Mouse (Mus musculus): ENCODE measurements around the gene Mob2. TPM values are rescaled to one million over a fixed set of nuclear protein-coding genes. Genes with fewer than 3 reads are reported as not detected.

Gene Mob2
- polyA plus RNA-seq, 1 experiment: 29.5 TPM

- Histone ChIP-seq H3K27ac (ENCODE audit: insufficient read depth, low read depth, low read length) (no peak overlapping the region), H3K4me3 (ENCODE audit: insufficient read depth, low read length) (no peak overlapping the region), H3K4me1 (ENCODE audit: control insufficient read depth, insufficient read depth, low read length) (peaks cover 2% of the 10 kb centered on the region)
- TF ChIP-seq POLR2A (IDR thresholded peaks at IDR 0.05; ENCODE audit: borderline replicate concordance, low read depth, low read length): no peak
- TF ChIP-seq CTCF (IDR thresholded peaks at IDR 0.05; ENCODE audit: low read depth, low read length): no peak
Measured at GRCm38 (mm10) chr7:142089648-142090447, 29.0 kb upstream of the Mob2 start.

- TF ChIP-seq POLR2A (IDR thresholded peaks at IDR 0.05; ENCODE audit: borderline replicate concordance, low read depth, low read length) (no peak), CTCF (IDR thresholded peaks at IDR 0.05; ENCODE audit: low read depth, low read length) (no peak)
- H3K27ac ChIP-seq (ENCODE audit: insufficient read depth, low read depth, low read length): no peak overlapping the region
- peaks cover 5% of the 10 kb centered on the region for H3K4me1 ChIP-seq (ENCODE audit: control insufficient read depth, insufficient read depth, low read length)
- H3K4me3 ChIP-seq (ENCODE audit: insufficient read depth, low read length): no peak overlapping the region
Measured at GRCm38 (mm10) chr7:142088886-142089285, 28.0 kb upstream of the Mob2 start.

GRCm38 (mm10) chr7:142087069-142087652, 26.3 kb upstream of the Mob2 start:
- H3K27ac ChIP-seq (ENCODE audit: insufficient read depth, low read depth, low read length): no peak overlapping the region
- no peak overlapping the region for H3K4me3 ChIP-seq (ENCODE audit: insufficient read depth, low read length)
- no peak for TF ChIP-seq POLR2A (IDR thresholded peaks at IDR 0.05; ENCODE audit: borderline replicate concordance, low read depth, low read length)
- no peak for TF ChIP-seq CTCF (IDR thresholded peaks at IDR 0.05; ENCODE audit: low read depth, low read length)
- peaks cover 5% of the 10 kb centered on the region for H3K4me1 ChIP-seq (ENCODE audit: control insufficient read depth, insufficient read depth, low read length)

- H3K4me3 ChIP-seq (ENCODE audit: insufficient read depth, low read length): no peak overlapping the region
- no peak overlapping the region for H3K27ac ChIP-seq (ENCODE audit: insufficient read depth, low read depth, low read length)
- TF ChIP-seq CTCF (IDR thresholded peaks at IDR 0.05; ENCODE audit: low read depth, low read length): no peak
- TF ChIP-seq POLR2A (IDR thresholded peaks at IDR 0.05; ENCODE audit: borderline replicate concordance, low read depth, low read length): no peak
- H3K4me1 ChIP-seq (ENCODE audit: control insufficient read depth, insufficient read depth, low read length): peaks cover 5% of the 10 kb centered on the region
Measured at GRCm38 (mm10) chr7:142086159-142086905, 25.5 kb upstream of the Mob2 start.

- Histone ChIP-seq H3K27ac (ENCODE audit: insufficient read depth, low read depth, low read length) (no peak overlapping the region), H3K4me1 (ENCODE audit: control insufficient read depth, insufficient read depth, low read length) (peaks cover 5% of the 10 kb centered on the region), H3K4me3 (ENCODE audit: insufficient read depth, low read length) (no peak overlapping the region)
- TF ChIP-seq POLR2A (IDR thresholded peaks at IDR 0.05; ENCODE audit: borderline replicate concordance, low read depth, low read length) (no peak), CTCF (IDR thresholded peaks at IDR 0.05; ENCODE audit: low read depth, low read length) (no peak)
Measured at GRCm38 (mm10) chr7:142084820-142085219, 24.0 kb upstream of the Mob2 start.

GRCm38 (mm10) chr7:142084395-142084794, 23.5 kb upstream of the Mob2 start:
- TF ChIP-seq CTCF (IDR thresholded peaks at IDR 0.05; ENCODE audit: low read depth, low read length) (no peak), POLR2A (IDR thresholded peaks at IDR 0.05; ENCODE audit: borderline replicate concordance, low read depth, low read length) (no peak)
- no peak overlapping the region for H3K27ac ChIP-seq (ENCODE audit: insufficient read depth, low read depth, low read length)
- no peak overlapping the region for H3K4me3 ChIP-seq (ENCODE audit: insufficient read depth, low read length)
- peaks cover 5% of the 10 kb centered on the region for H3K4me1 ChIP-seq (ENCODE audit: control insufficient read depth, insufficient read depth, low read length)

GRCm38 (mm10) chr7:142083588-142084317, 22.9 kb upstream of the Mob2 start:
- no peak for TF ChIP-seq CTCF (IDR thresholded peaks at IDR 0.05; ENCODE audit: low read depth, low read length)
- H3K27ac ChIP-seq (ENCODE audit: insufficient read depth, low read depth, low read length): no peak overlapping the region
- H3K4me1 ChIP-seq (ENCODE audit: control insufficient read depth, insufficient read depth, low read length): peaks cover 5% of the 10 kb centered on the region
- no peak overlapping the region for H3K4me3 ChIP-seq (ENCODE audit: insufficient read depth, low read length)

GRCm38 (mm10) chr7:142082607-142083006, 21.7 kb upstream of the Mob2 start:
- Histone ChIP-seq H3K4me3 (ENCODE audit: insufficient read depth, low read length) (no peak overlapping the region), H3K27ac (ENCODE audit: insufficient read depth, low read depth, low read length) (no peak overlapping the region)
- TF ChIP-seq POLR2A (IDR thresholded peaks at IDR 0.05; ENCODE audit: borderline replicate concordance, low read depth, low read length) (no peak), CTCF (IDR thresholded peaks at IDR 0.05; ENCODE audit: low read depth, low read length) (no peak)

GRCm38 (mm10) chr7:142082179-142082578, 21.3 kb upstream of the Mob2 start:
- H3K4me1 ChIP-seq (ENCODE audit: control insufficient read depth, insufficient read depth, low read length): peaks cover 5% of the 10 kb centered on the region
- no peak overlapping the region for H3K27ac ChIP-seq (ENCODE audit: insufficient read depth, low read depth, low read length)
- TF ChIP-seq POLR2A (IDR thresholded peaks at IDR 0.05; ENCODE audit: borderline replicate concordance, low read depth, low read length) (no peak), CTCF (IDR thresholded peaks at IDR 0.05; ENCODE audit: low read depth, low read length) (no peak)
- no peak overlapping the region for H3K4me3 ChIP-seq (ENCODE audit: insufficient read depth, low read length)

More at GRCm38 (mm10) chr7:142082607-142083006, 21.7 kb upstream of the Mob2 start:
- H3K4me1 ChIP-seq (ENCODE audit: control insufficient read depth, insufficient read depth, low read length): peaks cover 5% of the 10 kb centered on the region
